Mouse (Mus musculus) cerebral cortex, adult 2 months (tissue): Measurements from ENCODE around the gene CK137956.

Source experiments
- WGBS: fragments of 180-500 bp; shearing (Covaris S2); methylation state at CpG from one replicate; pipeline ENCODE4 v1.1.7; 2018; 5-methylcytosine and 5-hydroxymethylcytosine counted together

Gene CK137956

GRCm38 (mm10) chr4:127970901-127971868, at the start of gene CK137956:
CK137956 (minus strand) TSS chr4:127970951.
- 21% methylated on average over 39 of the region's 39 CpGs for WGBS

- WGBS = 57% methylated on average over 2 of the region's 2 CpGs
These were observed 48.7 kb upstream of the CK137956 start for GRCm38 (mm10) chr4:128019465-128019864.

DNA sequence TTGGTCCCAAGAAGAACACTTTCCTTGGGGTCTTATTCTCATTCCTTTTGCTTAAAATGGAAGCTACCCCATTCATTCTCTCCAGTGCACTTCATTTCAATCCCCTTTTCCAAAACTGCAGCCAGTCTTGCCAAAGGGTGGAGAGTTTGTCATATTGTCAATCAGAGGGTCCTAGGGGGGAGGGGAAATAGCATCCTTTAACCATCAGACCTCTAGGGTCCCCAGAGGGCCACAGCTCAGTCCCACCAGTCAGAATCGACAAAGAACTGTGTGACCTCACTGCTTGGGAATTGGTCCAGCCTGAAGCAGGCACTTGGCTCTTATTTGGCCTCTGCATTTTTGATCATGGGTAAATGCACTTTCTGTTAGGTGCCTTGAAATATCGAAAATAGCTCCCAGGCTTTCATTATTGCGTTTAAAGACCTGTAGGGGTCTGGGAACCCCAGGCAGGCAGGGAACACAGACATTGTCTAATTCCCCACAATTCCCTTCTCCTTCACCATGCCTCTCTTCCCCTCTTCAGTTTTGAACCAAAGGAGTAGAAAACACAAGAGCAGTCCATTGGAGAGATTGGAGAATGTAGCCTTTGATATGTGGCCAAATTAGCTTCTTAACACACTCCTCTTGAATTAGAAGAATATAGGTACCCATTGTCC, 34.2 kb upstream of the CK137956 start:
- WGBS = 34% methylated on average over 3 of the region's 3 CpGs

- WGBS = 31% methylated on average over 4 of the region's 4 CpGs
These were observed 31.9 kb upstream of the CK137956 start for GRCm38 (mm10) chr4:128002638-128003101.

DNA sequence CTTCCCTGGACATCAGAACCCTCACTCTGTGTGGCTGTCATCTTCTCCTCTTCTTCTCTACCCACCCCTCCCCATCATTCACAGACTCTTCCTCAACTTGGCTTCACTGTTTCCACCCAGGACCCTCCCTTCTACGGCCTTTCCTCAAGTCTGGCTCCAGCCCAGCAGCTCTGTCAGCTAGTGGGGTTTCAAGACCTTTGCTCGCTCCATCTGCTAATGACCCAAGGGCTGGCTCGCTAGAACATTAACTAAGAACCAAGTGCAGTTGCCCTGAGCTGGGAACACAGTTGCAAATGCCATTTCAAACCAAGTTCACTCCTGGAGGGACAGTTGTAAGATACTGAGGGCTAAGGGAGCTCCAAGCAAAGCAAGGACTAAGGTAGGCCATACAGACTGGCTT, 28.5 kb upstream of the CK137956 start:
- 71% methylated on average over 3 of the region's 3 CpGs for WGBS

DNA sequence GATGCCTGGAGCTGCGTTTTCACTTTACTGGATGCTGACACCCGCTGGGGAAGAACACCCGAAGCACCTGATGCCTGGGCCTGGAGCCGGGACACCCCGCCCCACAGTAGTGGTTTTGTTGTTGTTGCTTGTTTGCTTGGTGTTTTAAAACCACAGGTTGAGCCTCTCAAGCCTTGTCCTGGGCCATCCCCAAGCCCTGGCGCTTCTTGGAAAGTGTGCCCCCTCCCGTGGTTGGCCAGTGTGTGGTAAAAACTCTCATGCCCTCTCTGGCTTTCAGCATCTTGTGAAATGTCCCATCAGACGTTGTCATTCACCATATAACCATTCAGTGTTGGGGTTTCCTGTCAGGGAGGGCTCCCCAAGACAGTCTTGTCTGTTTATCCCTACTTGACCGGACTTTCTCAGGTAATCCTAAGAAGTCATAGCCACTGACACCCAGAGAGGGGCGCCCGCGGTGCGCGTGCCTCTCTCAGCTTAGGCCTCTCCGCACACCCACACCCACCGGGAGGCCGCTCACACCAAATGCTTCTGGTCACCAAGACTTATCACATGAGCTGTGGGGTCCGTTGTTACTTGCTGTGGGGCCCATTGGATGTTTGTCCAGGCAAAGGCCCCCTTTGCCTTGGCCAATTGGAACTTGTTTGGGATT, 18.7 kb upstream of the CK137956 start:
- WGBS = 2% methylated on average over 18 of the region's 18 CpGs

DNA sequence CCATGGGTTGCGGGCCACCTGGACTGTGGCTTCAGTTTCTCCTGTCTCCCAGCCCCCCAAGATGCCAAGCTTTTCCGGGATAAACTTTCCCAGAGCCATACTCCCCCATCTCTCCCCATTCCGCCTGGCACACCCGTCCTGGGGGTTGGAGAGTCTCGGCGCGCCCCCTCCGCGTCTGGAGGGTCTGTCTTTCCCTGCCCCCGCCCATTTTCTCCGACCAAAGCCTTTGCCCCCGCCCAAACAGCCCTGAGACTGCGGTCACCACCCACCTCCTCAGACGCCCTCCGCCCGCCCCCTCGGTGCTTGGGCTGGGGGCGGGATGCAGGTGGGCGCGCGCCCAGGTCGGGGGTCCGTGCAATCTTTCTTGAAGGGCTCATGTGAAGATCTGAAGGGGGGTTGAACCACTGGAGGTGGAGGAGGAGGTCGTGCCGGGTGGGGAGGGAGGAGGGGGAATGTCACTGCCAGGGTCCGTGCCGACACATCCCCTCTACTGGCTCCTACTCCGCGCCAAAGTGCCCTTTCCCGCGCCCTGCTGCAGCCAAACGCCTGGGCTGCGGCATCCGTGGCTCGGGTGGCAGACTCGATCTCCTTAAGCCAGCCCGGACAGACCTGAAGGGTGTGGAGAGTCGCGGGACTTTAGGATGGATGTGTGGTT, 17.9 kb upstream of the CK137956 start:
- WGBS = 1% methylated on average over 39 of the region's 39 CpGs

DNA sequence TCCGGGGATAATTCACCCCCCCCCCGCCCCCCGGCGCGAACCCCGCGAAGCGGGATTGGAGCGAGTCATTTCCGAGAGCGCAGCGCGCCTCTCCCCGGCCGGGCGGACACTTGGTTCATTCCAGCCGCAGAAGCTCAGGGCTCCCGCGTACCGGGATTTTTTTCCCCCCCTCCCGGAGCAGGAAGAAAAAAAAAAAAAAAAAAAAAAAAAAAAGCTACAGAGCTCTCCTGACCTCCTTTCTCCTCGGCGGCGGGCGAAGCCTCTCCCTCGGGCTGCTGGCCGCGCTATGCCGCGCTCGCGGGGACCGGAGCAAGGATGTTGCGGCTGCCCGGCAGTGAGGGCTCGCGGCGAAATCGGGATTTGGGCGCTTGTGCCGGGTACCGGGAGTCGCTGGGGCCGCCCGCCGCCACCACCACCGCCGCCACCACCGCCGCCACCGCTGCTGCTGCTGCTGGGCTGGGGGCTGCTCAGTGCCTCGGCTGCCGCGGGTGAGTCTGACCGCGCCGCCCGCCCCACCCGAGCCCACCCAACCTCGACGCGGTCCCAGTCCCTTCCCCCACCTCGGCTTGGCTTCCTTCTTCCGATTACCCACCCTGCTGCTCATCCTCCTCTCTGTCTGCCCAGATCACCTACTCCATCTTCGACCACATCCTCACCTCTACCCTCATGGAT, 17.2 kb upstream of the CK137956 start, which contains the start of gene Csmd2:
Csmd2 (plus strand) TSS at position 74 of the 672 bp plus-strand sequence.
- 1% methylated on average over 64 of the region's 65 CpGs for WGBS

GRCm38 (mm10) chr4:127987270-127987669, 16.5 kb upstream of the CK137956 start:
- WGBS = 6% methylated on average over 10 of the region's 10 CpGs

- WGBS = 7% methylated on average over 25 of the region's 25 CpGs
These were observed 15.8 kb upstream of the CK137956 start for GRCm38 (mm10) chr4:127986491-127987075.

DNA sequence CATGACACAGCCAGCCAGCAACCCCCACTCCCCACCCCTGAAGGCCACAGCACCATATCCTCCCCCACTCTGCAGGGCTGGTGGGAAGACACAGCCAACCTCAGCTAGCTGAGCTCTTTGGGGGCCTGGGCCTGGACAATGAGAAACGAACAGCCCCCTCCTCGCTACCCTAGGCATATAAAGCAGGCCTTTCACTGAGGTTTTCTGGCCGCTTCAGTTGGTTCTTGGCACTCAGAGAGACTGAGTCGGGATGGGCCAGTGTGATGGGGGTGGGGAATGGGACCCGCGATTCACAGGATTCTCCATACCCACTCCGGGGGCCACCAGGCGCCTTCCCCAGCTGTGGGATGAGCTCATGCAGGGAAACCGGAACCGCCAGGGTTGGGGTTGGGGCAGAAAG, 15.1 kb upstream of the CK137956 start:
- WGBS = 27% methylated on average over 10 of the region's 10 CpGs

- 85% methylated on average over 2 of the region's 2 CpGs for WGBS
These were observed 13.7 kb upstream of the CK137956 start for GRCm38 (mm10) chr4:127984426-127984825.

GRCm38 (mm10) chr4:127981125-127981524, 10.4 kb upstream of the CK137956 start:
- WGBS = 63% methylated on average over 6 of the region's 6 CpGs

- 82% methylated on average over 3 of the region's 3 CpGs for WGBS
These were observed 2.2 kb upstream of the CK137956 start for GRCm38 (mm10) chr4:127972976-127973375.

GRCm38 (mm10) chr4:127970018-127970421, 731 bp downstream of the CK137956 start:
- WGBS = 34% methylated on average over 7 of the region's 7 CpGs

DNA sequence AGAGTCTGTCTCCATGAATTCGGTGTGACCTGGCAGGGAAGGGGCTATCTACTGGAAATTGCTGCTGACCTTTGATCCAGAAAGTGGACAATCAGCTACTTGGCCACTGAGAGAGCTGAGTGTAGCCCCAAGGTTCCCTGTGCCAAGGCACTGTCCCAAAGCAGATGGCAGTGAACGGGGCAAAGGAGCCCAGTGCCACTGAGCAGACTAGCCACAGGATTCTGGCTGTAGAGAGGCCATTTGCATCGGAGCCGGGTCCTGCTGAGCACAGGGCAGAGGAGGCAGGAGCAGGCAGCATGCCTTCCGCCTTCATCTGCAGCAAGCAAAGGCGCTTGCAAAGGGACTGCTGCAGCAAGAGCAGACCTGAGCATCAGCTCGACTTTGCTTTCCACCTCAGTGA, 1.6 kb downstream of the CK137956 start:
- WGBS = 41% methylated on average over 7 of the region's 7 CpGs

- WGBS = 40% methylated on average over 10 of the region's 10 CpGs
These were observed 17.6 kb downstream of the CK137956 start for GRCm38 (mm10) chr4:127953006-127953710.

GRCm38 (mm10) chr4:127947696-127948095, 23.1 kb downstream of the CK137956 start:
- 66% methylated on average over 2 of the region's 2 CpGs for WGBS

- 79% methylated on average over 7 of the region's 7 CpGs for WGBS
These were observed 33.3 kb downstream of the CK137956 start for GRCm38 (mm10) chr4:127937474-127937873.

- WGBS = 63% methylated on average over 3 of the region's 3 CpGs
These were observed 35.4 kb downstream of the CK137956 start for GRCm38 (mm10) chr4:127935369-127935768.
